Mouse (Mus musculus): ENCODE measurements around the gene Ecel1.

The Ecel1 gene

DNA sequence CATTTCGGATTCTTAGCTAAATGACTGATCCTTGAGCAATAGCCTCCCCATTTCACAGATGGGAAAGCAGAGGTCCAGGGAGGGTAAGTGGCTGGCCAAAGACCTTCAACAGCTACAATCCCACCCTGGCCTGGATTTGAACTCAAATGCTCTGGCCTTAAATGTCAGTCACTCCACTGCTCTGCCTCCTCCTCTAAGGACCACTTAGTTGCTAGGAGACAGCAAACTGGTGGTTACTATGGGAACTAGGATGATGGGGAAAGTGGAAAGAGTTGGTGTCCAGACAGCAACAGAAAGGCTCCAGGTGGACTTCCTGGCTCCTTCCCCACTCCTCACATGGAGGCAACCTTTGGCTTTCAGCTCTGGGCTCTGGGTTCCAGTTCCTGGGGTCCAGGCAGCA is 15.0 kb upstream of the Ecel1 start:
- in situ Hi-C loops (cut with MboI, MseI) = no loop called here

DNA sequence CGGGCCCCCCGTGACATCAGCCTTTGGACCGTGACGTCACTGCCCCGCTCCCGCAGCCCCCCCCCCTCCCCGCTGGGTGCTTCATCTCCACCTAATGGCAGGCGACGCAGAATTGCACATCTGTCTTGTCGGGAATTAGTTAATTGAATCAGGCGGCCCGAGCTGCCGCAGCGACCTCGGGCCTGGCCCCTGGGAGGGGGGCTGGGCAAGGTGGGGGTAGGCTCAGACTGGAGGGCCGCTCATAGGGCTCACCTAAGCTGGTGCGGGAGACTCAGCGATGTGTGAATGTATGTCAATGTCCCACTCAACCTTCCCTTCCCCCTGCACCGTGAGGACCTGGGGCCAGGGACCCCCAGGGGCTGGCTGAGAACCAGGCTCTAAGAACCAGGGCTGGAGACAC is 14.1 kb upstream of the Ecel1 start:
- in situ Hi-C loops (cut with MboI, MseI) = no loop called here

DNA sequence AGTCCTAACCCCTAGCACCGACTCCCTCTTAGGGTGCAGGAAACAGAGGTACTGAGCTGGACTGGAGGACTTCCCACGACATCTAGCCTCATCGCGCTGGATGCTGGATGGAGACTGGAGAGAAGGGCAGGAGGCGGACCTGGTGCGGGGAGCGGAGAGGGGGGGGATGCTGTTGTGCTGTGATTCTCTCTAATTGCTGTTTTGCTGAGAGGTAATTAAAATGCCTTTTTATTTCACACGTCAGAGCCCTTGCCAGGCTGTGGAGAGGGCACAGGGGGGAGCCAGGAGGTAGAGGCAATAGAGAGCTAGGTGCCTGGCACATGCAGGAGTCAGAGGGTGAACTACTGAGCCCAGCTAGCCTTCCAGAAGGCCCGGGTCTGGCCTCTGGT is 8.5 kb upstream of the Ecel1 start:
- in situ Hi-C loops (cut with MboI, MseI) = loop anchor here (5.0 kb wide), 1 partner anchor 52 kb away; no protein-coding TSS in a partner anchor

DNA sequence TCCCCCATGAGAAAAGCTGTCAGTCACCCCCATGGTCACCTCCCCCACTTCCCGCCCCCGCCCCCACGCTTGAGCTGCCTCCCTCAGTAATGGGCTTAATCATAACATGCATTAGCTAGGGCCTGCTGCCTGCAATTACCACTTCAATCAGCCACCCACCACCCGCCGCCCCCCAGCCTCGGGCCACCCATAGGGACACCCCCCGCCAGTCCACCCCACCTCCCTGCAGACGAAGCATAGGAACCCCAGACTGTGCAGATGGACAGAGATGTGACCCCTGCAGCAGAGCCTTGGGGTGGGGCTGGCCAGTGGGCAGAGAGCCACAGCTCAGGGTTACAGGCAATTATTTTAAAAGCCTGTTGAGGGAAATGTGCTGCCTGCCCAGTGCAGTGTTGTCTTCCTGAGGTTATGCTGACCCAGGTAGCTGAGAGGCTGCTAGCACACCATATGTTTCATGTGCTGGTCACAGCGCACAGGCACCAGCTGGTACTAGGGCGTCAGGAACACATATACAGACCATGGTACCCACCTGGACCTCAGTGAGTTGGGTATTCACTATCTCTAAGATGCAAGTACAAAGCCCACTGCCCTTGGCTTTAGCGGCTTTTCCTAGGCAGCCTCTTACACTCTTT is 8.0 kb upstream of the Ecel1 start:
- in situ Hi-C loops (cut with MboI, MseI) = loop anchor here (5.0 kb wide), 1 partner anchor 52 kb away; no protein-coding TSS in a partner anchor

DNA sequence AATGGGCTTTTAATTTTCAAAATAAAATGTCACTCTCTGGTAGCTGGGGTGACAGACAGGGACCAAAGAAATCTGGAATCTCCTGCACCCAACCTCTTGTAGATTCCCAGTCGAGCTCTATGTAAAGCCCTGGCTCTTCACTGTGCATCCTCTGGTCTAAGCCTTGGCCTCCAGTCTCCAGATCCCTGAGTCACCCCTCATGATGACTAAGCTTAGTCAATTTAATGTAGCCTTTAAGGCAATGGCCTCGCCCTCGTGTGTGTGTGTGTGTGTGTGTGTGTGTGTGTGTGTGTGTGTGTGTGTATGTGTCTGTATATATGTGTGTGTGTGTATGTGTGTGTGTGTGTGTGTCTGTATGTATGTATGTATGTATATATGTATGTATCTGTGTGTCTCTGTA is 3.1 kb upstream of the Ecel1 start:
- in situ Hi-C loops (cut with MboI, MseI) = no loop called here

GRCm38 (mm10) chr1:87155531-87156198 is 656 bp downstream of the Ecel1 start:
- in situ Hi-C loops (cut with MboI, MseI) = no loop called here

GRCm38 (mm10) chr1:87154501-87155120 is 1.7 kb downstream of the Ecel1 start:
- in situ Hi-C loops (cut with MboI, MseI) = no loop called here

- in situ Hi-C loops (cut with MboI, MseI) = no loop called here
Observed at GRCm38 (mm10) chr1:87153776-87154500, 2.4 kb downstream of the Ecel1 start.

GRCm38 (mm10) chr1:87151286-87151685 is 5.0 kb downstream of the Ecel1 start:
- in situ Hi-C loops (cut with MboI, MseI) = no loop called here

DNA sequence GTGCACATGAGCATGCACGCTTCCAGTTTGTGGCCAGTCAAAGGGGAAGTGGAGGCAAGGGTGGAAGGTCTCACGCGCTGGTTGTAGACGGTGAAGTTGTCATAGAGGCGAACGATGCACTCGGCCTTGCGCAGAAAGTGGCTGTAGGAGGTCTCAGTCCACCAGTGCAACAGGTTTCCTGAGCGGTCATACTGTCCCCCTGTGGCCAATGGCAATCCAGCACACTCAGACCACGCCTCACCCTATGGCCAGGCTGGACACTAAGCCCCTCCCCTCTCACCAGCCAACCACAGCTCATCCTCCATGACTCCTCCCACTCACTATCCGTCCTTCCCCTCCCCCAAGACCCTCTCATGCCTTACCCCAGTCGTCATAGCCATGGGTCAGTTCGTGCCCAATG is 6.9 kb downstream of the Ecel1 start:
- in situ Hi-C loops (cut with MboI, MseI) = no loop called here

DNA sequence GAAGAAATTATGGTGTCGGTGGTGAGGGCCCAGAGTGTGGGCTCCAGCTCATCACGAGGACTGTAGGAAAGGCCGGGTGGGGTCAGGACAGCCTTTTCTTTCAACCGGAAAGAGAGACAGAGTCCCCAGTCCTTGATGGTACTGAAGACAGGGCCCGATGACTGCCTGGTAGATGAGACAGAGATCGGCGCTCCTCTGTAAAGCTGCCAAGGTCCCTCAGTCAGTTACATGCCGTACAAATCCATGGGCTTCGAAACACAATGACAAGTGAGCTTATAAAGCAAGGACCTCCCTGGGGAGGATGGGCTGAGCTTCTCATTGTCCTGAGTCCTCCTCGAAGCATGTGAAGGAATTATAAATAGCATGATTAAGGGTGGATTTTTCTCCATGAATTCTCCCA is 13.2 kb downstream of the Ecel1 start:
- in situ Hi-C loops (cut with MboI, MseI) = no loop called here

DNA sequence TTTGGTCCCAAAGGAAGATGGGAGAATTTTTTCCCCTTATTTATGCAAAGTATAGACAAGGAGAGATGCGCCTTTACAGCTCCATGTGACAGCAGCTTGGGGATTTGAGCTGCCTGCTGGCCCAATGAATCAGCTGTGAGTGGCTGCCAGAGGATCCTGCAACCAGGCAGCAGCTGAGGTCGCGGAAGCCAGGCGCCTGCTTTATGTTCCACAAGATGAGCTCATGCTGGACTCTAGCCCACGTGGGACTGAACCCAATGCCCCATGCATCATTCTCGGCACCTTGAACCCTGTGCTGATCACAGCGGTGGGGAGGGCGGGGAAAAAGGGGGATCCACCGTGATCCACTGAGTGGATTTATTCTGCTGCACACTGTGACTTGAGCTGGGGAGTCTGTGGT is 13.9 kb downstream of the Ecel1 start:
- in situ Hi-C loops (cut with MboI, MseI) = no loop called here

DNA sequence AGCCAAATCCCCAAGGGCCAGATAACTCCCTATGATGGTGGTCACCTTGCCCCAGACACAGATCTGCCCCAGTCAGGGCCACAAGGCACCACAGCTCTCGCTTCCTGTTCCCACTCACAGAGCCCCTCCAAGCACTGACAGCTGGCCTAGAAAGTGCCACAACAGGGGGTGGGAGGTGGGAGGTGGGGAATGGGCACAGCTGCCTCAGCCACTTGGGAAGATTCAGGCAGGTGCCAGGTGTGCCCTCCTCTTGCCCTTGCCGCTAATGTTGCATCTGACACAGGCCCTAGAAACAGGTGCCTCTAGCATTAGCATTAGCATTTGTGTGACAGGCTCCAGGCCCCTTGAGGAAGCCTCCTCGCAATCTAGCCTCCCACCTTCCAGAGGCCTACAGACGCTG is 14.8 kb downstream of the Ecel1 start:
- in situ Hi-C loops (cut with MboI, MseI) = no loop called here

DNA sequence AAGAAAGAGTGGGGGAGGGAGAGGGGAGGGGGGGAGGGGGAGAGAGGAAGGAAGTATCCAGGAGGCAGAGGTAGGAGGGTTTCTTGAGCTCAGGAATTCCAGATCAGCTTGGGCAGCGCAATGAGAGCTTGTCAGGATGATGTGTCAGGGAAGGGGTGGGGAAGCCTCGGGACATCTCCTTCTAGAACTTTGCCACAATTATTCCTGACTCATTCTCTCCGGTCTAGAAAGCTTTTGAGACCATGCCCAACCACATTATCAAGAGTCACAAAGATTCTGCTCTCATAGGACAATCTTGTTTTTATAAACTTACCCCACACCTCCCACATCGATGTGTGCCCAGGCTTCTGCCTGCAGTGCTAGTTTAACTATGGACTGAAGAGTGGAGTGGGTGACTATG is 24.5 kb downstream of the Ecel1 start:
- in situ Hi-C loops (cut with MboI, MseI) = no loop called here

DNA sequence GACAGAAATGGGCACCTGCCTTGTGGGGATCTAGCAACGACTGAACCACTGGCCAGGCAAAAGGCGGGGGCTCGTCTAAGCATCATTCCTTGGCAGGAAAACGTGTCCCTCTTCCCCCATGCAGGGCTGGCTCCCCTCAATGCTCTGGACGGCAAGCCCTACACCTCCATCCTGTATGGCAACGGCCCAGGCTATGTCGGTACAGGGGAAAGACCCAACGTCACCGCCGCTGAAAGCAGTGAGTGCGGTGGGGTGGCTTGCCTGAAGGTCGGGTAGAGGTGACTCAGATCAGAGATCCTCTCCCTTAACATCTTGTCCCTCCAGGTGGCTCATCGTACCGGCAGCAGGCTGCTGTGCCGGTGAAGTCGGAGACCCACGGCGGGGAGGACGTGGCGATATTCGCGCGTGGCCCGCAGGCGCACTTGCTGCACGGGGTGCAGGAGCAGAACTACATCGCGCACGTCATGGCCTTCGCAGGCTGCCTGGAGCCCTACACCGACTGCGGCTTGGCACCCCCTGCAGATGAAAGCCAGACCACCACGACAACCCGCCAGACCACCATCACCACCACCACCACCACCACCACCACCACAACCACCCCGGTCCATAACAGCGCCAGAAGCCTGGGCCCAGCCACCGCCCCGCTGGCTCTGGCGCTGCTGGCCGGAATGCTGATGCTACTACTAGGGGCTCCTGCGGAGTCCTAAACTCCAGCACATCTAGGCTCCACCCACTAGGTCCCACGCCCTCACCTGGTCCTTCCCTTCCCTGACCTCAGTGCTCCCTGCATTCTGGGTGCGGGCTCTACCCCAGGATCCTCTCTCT is 28.9 kb downstream of the Ecel1 start:
- in situ Hi-C loops (cut with MboI, MseI) = no loop called here

- in situ Hi-C loops (cut with MboI, MseI) = no loop called here
Observed at GRCm38 (mm10) chr1:87124673-87125072, 31.6 kb downstream of the Ecel1 start, which contains the start of gene Akp3. Akp3 (plus strand) TSS chr1:87124973.

DNA sequence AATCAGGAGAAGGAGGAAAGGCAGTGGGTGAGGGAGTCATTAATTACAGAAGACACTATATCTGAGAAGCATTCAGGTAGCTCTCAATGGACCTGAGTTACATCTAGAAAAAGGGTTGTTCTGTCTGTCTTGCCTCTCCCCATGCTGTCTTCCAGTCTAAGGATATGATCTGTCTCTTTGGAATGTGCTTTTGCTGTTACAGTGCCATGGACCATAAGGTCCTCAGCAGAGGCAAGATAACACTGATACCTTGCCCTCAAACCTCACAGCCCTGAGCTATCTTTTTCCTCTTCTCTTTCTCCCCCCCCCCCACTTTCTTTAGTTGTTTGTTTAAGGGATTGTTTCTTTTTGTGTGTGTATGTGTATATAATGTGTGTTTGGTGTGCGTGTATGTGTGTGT is 41.5 kb downstream of the Ecel1 start:
- in situ Hi-C loops (cut with MboI, MseI) = loop anchor here (5.0 kb wide), 1 partner anchor 48 kb away; no protein-coding TSS in a partner anchor

GRCm38 (mm10) chr1:87111719-87112354 is 44.5 kb downstream of the Ecel1 start:
- in situ Hi-C loops (cut with MboI, MseI) = loop anchor here (5.0 kb wide), 1 partner anchor 50 kb away; no protein-coding TSS in a partner anchor

DNA sequence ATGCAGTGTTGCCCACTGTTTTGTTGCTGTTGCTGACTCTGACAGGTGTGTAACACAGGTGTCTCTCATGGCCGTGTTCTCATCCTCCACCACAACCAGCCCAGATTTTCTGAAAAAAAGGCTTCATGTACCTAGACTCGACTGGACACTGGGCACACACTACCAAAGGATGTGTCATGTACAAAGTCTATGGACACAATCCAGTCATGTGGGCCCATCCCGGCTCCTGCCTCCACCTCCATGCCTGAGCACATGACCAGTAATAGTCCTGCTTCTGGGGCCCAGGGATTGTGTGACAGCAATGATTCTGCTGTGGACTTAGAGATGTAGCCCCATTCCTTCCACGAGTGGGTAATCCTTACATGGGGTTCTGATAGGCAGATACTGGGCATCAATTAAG is 47.8 kb downstream of the Ecel1 start:
- in situ Hi-C loops (cut with MboI, MseI) = no loop called here

DNA sequence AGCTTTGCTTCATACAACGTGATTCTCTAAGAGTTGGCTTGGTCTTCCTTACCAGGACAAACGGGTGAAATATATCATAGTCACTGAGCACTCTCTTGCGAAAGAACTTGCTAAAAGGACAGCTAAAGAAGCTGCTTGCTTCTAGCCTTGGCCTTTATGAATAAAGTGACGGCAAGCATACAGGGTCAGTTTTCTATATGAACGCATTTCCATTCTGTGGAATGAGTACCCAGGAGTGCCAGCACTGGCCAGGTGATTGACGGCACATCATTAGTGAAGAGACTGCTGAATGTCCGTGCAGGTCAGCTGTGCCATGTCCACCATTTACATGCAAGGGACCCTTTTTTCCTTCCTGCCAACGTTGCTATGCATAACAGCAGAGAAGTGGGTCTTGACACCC is 49.8 kb downstream of the Ecel1 start:
- in situ Hi-C loops (cut with MboI, MseI) = no loop called here

GRCm38 (mm10) chr1:87103936-87104335 is 52.4 kb downstream of the Ecel1 start:
- in situ Hi-C loops (cut with MboI, MseI) = loop anchor here (5.0 kb wide), 1 partner anchor 83 kb away; no protein-coding TSS in a partner anchor
